Mouse (Mus musculus): ENCODE results near the gene Pcsk6.

Pcsk6 gene

DNA sequence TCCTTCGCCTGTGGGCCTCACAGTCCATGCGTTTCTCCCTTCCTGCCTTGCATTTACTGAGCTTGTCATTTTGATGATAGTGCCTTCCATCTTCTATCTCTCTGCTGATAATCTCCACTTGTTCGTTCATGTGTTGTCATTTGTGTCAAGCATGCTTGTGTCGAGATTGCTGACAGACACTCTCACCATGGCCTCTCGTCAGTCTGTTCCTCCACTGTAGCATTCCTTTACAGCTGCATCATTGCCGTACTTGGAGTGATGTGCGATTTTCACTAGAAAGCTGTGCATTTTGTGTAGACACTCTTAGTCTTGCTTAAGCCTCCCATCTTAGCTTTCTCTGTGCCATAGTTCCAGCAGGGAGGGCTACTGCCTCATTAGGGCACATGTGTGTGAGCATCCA is 79.5 kb downstream of the Pcsk6 start:
- DNase-seq (ENCODE audit: low spot score) = no peak

DNA sequence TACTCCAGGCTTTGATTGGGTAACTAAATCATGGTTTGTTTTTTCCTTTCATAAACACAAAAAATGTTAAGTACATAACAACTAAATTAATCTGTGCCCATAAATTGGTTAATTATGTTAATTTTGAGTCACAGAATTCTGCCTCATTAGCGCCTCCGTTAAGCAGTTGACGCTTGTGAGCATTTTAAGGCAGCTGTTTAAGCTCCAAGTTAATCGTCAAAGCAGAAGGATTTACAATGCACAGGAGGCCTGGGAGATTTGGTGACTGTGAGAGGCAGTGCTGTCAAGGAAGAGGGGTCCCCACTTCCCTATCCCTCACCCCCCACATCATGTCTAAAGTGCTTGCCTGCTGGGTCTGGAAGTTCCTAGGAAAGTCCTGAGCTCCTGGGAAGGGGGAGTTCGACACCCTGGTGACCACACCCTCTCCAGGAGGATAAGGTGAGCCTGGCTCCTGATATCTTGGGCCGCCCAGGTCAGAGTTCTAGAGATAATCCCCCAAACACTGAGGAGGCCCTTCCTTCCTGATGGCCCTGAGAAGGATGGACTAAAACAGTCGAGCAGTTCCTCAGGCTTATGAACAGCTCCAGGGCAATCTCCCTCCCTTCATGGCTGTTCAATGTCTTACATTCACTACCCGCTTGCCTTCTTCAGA is 83.9 kb downstream of the Pcsk6 start:
- no peak for DNase-seq (ENCODE audit: low spot score)

DNA sequence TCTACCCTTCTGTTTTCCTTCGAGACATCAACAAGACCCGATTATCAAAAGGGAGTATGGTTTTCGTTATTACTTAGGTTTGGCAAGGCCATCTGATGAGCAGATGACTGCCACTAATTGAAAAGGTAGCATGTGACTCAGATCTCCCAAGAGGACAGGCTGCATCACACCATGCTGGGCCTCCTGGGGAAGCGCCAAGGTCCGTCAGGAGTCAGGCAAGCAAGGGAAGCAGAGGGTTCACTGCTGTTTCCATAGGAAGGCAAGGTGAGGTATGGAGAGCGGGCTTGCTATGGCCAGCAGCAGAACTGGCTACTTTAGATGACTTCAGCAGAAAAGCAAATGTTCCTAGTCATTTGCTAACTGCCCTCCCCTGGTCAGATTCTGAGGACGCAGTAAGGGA is 84.9 kb downstream of the Pcsk6 start:
- DNase-seq (ENCODE audit: low spot score) = no peak

DNA sequence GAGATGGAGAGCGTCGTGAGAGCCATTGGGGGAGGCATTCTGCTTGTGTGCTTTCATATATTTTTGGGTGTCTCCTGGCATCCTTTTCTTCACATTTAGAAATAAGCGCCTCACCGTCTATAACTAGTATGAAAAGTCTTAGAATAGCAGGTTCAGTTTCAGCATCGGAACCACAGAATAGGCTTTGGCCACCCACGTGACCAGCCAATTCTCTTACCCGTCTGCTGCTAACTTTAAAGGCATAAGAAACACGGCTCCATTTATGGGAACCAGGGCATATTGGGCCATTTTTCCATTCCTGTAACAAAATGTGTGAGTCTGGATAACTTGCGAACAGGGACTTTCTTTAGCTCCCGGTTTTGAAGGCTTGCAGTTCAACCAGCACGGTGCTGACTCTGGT is 87.4 kb downstream of the Pcsk6 start:
- DNase-seq (ENCODE audit: low spot score) = no peak

DNA sequence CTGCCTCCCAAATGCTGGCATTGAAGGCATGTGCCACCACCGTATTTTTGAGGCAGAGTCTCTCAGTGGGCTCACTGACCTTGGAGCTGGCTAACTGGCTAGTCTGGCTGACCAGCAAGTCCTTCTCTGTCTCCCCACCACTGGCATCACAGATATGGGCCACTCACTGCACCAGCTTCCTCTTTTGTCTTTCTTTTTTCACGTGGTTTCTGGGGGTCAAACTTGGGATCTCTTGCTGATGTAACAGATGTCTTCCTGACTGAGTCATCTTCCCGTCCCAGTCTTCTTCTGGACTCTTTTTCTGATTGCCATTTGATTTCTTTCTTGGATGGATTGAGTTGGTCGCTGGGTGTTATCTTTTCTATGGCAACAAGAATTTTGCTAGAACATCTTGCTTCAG is 93.0 kb downstream of the Pcsk6 start:
- no peak for DNase-seq (ENCODE audit: low spot score)

DNA sequence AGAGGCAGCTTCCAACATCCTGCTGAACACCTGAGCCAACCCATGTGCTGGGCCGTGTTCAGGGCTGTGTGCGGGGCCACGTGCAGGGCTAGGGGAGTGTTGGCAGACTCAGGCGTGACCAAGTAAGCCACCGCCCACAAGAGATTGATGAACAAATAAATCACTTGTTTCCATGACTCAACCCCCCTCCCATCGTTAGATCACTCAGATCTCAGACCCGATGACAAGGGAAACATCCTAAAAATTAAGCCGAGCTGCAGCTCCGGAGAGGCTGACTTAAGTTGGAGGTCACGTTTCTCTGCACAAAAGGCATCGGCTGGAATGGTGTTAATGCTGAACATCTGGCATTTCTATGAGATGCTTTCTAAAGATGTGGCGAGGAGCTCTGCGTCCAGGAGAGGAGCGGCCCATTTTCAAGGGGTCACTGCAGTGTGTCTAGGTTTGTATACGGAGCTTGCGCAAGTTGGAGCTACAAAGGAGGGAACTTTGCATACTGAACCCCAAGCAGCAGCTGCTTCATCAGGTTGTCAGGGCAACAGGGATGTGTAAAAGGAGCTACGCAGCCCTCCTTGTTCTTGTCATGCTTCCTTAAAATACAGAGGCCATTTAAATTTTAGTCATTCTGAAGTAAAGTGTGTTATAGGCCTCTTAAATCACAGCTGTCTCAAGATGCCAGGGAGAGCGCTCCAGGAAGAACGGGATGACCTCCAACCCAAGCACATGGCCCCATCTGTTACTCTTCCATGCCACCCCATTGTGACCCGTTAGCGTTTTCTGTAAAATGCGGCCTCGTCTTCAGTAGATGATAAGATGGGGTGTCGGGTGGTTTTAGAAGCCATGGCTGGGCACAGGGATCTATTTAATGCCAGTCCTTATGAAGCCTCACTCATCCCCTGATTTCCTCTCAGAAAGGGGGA is 94.0 kb downstream of the Pcsk6 start:
- no peak for DNase-seq (ENCODE audit: low spot score)

DNA sequence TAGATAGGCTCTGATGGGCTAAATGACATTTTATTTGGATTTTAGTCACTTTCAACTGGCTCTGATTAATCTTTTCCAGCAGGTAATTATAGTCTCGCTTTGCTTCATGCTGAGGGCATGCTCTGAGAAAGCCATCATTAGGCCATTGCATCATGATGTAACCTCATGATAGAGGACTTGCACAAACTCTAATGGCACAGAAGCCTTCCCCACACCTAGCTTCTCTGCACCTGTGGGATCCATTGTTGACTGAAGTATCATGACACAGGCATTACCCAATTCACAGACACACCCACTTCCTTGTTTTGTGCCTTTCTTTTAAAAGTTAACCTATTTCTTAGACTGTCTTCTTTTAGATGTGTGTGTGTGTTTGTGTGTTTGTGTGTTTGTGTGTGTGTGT is 95.7 kb downstream of the Pcsk6 start:
- no peak for DNase-seq (ENCODE audit: low spot score)

DNA sequence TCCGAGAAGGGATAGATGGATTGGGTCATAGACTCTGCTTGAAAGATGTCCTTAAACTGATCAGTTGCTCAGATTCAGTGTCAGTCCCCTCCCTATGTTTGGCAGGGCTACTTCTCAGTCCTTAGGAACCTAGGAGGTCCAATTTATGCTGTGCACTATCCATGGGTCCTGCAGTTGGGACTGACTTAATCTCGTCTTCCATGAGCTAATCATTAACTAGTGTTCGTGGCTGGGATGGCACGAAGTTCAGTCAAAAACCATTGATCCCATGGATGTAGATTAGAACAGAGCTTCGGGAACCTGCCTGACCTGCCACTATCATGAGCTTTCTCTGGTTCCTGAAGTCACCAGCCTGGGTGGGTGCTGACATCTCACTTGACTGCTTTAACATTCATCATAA is 96.6 kb downstream of the Pcsk6 start:
- DNase-seq (ENCODE audit: low spot score) = no peak

DNA sequence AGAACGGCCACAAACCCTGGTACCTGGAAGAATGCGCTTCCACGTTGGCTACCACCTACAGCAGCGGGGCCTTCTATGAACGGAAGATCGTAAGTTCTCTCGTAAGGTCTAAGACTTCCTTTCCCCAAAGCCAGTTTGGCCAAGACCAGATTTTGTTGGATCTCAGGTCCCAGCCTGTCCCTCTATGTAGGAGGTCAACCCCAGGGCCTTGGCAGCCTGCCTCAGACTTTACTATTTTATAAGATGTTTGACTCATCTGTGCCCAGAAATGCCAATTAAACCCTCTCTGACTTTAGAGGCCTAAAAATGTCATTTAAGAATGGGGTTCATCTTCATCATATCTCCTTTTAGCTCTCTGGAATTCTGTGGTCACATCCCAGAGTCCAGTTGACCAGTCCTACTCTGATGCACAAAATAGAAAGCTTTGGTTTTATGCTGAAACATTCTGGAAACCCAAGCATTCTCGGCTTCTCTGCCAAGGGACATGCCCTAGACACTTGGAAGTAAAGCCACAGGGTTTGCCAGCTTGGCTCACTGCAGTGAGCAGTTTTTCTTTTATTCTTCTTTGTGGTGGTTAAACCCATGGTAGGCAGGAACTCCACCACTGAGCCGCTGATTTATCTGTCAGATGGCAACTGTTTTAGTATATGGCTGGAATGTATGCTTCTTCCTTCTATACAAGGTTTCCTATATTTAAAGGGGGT is 97.8 kb downstream of the Pcsk6 start:
- no peak for DNase-seq (ENCODE audit: low spot score)

DNA sequence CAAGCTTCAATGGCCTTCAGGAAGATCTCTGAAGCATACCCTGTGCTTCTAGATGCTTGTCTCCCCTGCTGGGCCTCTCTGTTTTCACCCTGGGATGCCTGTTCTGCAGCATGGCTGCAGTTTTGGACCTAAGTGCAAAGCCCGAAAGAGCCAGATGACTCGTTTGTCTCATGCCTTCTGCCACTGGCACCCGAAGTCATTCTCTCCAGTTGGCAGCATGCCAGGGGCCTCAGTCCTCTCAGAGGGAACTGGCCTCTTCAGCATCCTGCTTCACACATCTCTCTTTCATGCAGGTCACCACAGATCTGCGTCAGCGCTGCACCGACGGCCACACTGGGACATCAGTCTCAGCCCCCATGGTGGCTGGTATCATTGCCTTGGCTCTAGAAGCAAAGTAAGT is 101.1 kb downstream of the Pcsk6 start:
- no peak for DNase-seq (ENCODE audit: low spot score)

DNA sequence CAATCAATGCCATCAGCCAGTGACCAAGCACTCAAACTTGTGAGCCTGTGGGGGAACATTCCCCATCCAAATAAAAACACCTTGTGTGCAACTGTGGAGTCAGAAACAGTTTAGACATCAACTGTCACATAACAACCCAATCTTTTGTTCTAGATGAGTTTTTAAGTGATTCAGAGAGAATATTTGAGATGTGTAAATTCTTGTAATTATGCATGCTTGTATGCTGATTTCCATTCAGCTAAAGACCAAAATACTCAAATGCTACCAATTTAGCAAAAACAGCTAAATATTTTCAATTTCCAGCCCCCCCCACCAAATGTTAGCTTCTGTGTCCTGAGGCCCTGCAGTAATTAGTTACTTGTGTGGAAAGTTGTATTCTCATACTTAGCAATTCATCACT is 102.9 kb downstream of the Pcsk6 start:
- DNase-seq (ENCODE audit: low spot score) = no peak

DNA sequence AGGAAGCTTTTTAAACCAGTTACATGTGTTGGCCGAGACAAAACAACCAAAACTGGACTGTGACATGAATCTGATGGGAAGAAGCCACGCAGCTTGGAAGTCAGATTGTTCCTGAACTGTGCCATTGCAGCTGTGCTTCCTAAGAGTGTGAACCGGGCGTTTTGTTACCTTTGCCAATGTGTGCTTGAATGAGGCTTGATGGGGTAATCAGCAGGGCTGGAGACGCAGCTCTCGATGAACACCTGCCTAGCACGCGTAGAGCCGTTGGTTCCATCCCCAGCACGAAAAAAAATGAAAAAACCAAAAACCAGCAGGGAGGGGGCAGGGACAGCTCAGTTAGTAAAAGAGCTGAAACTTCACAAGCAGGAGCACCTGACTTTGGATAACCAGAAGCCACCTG is 109.8 kb downstream of the Pcsk6 start:
- DNase-seq (ENCODE audit: low spot score) = no peak

DNA sequence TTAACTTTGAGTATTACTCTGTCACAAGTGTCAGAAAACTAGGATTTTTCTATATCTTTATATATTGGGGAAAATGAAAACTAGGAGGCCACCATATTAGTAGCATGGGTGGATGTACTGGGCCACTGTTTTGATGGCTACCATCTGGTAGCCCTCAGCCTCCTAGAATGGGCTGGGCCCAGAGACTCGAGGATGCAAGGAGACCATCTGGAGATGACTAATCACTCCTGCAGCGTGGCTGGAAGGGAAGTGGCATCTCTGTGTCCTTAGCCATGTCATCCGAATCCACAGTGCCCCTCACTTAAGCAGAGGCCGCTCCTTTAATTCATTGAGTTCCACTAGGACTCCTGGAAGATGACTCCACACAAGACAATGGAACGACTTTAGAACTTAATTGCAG is 115.8 kb downstream of the Pcsk6 start:
- DNase-seq (ENCODE audit: low spot score) = no peak

DNA sequence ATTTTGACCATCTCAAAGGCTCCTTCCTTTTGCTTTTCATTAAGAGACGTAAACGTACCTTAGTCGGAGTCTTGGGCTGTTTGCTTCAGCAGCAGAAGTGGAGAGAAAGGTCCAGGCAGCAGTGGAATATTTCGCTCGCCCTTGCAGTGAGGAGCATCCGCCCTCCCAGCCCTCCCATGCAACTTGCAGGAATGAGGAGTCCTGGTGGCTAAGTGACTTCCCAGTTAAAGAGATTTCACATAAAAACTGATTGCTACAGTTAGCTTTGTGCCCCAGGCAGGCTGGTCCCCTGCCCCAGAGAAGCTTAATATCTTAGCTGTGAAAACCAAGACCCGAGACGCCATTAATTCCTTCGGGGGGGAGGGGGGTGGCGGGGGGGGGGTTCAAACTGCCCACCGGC is 116.4 kb downstream of the Pcsk6 start:
- no peak for DNase-seq (ENCODE audit: low spot score)

DNA sequence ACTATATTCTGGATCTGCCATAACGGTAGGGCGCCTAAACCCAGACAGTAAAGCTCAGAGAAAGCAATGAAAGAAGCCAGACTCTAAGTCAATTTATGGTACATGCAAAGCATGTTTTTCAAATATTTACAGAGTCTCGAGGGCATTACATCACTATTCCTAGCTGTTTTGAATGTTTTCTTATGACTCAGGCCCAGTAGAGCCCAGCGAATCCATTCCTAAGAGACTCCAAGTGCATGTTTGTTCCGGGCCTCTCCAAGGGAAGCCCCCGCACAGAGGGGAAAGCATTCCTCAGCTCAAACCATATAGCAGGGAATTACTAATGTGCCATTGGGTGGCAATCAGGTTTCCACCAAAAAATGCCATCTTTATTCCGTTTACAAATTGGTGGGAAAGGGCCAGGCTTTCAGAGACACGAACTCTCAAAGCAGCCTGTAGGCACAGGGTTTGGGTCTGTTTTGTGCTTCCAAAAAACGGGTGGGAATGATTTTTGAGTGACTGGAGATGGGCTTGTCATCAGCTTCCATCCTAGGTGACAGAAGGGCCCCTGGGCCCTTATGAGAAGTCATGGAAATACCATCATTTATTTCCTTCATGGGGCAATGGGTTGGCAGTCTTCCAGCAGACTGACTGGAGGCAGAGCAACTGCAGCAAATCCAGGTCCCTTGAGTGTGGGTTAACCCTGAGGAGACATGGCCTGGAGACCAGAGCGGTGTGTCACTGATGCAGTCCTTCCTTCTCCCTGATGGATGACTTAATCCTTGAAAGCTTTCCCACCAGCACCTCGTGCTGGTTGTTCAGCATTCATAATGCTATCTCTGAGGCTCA is 117.7 kb downstream of the Pcsk6 start:
- peak; percentile 4 for DNase-seq (ENCODE audit: low spot score)

DNA sequence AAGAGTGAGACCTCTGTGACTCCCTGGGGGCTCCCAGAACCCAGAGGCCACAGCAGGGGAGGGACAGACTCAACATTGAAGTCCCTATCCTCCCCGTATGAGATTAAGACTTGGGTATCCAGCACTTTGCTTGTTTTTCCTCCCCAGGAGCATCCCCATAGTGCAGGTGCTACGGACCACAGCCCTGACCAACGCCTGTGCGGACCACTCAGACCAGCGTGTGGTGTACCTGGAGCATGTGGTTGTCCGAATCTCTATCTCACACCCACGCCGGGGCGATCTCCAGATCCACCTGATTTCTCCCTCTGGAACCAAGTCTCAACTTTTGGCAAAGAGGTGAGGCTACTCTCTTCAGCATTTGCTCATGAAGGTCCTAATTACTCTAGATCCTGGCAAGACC is 118.5 kb downstream of the Pcsk6 start:
- no peak for DNase-seq (ENCODE audit: low spot score)

DNA sequence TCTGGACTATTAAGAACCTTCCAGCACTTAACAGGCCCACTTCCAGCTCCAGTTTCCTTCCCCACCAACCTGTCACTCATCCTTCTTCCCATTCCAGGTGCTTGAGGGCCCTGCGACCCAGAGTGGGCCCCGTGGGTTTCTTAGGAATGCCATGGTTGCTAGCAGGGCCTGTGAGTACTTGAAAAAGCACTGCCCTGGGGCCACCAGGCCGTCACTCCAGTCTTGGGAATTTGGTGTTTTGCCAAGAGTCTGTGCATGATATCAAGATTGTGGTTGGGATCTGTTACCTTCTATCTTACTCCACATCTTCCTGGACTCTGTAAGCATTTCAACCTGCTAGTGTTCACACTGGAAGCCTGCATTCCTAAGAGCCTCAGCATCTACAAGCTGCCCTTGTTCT is 120.5 kb downstream of the Pcsk6 start:
- no peak for DNase-seq (ENCODE audit: low spot score)

DNA sequence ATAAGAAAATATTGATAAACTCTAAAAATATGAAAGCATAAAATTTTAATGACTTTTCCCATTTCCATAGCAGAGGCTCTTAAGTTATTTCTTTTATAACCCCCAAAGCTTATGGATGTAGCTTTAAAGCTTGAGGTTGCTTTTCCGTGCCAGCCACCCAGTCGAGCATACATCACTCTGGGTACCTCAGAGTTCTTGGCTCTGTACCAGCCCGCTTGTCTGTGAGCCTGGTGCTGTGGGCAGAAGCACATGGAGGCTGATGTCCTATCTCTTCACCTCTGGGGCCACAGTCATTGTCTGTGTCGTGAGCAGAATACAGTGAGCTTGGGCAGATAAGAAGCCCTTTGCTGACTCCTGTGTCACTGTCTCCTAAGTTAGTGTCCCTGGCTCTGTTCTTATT is 126.7 kb downstream of the Pcsk6 start:
- no peak for DNase-seq (ENCODE audit: low spot score)

DNA sequence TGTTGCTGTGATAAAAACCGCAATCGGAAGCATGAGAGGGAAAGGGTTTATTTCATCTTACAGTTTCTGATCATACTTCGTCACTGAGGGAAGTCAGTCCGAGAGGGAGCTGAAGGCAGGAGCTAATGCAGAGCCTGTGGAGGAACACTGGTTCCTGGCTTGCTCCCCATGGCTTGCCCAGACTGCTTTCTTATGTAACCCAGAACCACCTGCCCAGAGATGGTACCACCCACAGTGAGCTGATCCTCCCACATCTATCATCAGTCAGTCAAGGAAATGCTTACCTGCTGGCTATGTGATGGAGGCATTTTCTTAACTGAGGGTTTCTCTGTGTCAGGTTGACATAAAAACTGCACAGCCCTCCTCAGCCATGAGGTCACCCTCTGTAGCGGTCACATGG is 127.2 kb downstream of the Pcsk6 start:
- DNase-seq (ENCODE audit: low spot score) = no peak

DNA sequence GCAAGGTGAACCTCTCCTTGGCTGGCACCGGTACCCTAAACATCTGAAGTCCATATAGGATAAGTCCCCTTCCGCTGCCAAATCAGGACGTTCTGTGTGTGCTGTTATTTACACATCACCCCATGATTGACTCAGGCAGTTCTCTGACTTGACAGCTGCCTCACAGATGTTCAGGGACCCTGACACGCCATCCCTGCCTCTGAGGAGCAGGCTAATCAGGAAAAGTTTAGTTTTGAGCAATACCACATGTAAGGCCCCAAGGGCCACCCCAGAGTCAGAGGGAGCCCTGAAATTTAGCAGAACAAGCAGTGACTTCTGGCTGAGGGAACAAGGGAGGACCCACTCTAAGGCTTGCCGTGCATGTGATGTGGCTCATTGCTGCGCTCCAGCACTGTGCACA is 130.8 kb downstream of the Pcsk6 start:
- no peak for DNase-seq (ENCODE audit: low spot score)

DNA sequence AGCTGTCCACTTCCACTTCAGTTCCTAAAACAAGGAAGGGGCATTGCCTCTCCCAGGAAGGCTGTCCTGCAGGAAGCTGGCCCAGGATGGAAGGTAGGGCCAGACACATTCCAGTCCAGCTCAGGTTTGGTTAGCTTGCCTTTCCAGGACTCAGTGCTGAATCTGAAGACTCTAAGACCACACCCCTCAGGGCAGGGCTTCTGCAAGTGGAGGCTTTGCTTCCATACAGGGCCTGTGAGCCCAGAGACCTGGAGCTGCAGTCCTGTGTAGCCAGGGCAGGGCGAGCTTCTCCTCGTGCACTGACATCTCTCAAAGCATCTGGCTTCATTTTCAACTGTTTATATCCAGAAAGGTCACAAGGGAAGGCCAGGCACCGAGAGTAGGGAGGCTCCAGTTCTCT is 131.9 kb downstream of the Pcsk6 start:
- DNase-seq (ENCODE audit: low spot score) = no peak

DNA sequence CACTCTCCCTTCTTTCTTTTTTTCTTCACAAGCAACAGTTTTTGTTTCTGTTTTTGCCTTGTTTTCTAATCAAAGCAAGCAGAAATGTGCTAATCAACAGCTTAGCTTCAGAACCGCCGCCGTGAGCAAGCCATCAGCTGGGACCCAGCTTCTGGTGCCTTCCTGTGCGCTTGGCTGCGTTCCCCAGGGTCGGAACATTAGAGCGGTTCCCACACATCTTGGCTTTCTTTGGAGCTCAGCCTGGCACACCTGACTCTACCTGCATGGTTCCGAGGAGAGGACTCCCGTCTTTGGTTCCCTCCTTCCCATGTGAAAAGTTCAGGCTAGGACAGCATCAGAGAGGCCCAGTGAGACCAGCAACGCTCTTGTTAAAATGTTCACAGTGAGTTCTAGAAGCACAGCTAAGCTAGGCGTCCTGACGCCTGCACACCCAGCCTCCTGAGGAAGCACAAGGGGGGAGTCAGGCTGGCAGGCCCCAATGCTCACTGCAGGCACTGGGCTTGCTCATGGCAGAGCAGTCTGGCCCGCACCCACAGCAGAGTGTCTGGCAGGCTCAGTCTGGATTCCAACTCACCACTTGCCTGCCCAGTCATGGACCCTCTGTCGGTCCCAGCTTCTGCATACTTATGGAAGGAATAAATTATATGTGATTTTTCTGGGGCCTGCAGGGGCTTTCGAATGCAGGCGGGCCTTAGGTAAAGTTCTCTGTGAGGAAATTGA is 139.7 kb downstream of the Pcsk6 start:
- no peak for DNase-seq (ENCODE audit: low spot score)
